Mouse (Mus musculus) forebrain, embryonic 15.5 days (tissue): ENCODE data around the gene Sfta2. TPM values are rescaled to one million over a fixed set of nuclear protein-coding genes. Genes with fewer than 3 reads are reported as not detected.

Source experiments
- ATAC-seq: fragments of 200-750 bp; cut with Nextera tagmentation; replicated peaks from 2 replicates; pipeline ENCODE4 v1.8.0; 2017; ENCODE audit warnings: mild to moderate bottlenecking, moderate TSS enrichment, moderate library complexity
- H3K27ac ChIP-seq: fragments of 300-500 bp; sonication (generic); replicated peaks from 2 replicates; pipeline ENCODE4 v1.5.1; 2015; ENCODE audit warnings: mild to moderate bottlenecking, inconsistent platforms
- H3K27me3 ChIP-seq: fragments of 300-500 bp; sonication (generic); 2 replicates; pipeline ENCODE4 v1.6.1; 2015; ENCODE audit warnings: inconsistent platforms
- H3K36me3 ChIP-seq: fragments of 300-500 bp; sonication (generic); 2 replicates; pipeline ENCODE4 v1.6.1; 2015; ENCODE audit warnings: mild to moderate bottlenecking, inconsistent platforms
- H3K4me1 ChIP-seq: fragments of 300-500 bp; sonication (generic); 2 replicates; pipeline ENCODE4 v1.6.1; 2015; ENCODE audit warnings: inconsistent platforms
- H3K4me2 ChIP-seq: fragments of 300-500 bp; sonication (generic); replicated peaks from 2 replicates; pipeline ENCODE4 v1.6.1; 2015; ENCODE audit warnings: mild to moderate bottlenecking, inconsistent platforms
- H3K4me3 ChIP-seq: fragments of 300-500 bp; sonication (generic); 2 replicates; pipeline ENCODE4 v1.5.1; 2015; ENCODE audit warnings: mild to moderate bottlenecking, inconsistent platforms
- H3K9ac ChIP-seq: fragments of 300-500 bp; sonication (generic); replicated peaks from 2 replicates; pipeline ENCODE4 v1.6.1; 2015; ENCODE audit warnings: mild to moderate bottlenecking, inconsistent platforms
- H3K9me3 ChIP-seq: fragments of 300-500 bp; sonication (generic); 2 replicates; pipeline ENCODE4 v1.6.1; 2016; ENCODE audit warnings: inconsistent platforms
- WGBS: fragments of 180-500 bp; shearing (Covaris S2); methylation state at CpG from one replicate; pipeline ENCODE4 v1.1.7; 2015; ENCODE audit warnings: mixed read lengths; 5-methylcytosine and 5-hydroxymethylcytosine counted together
- polyA plus RNA-seq: library from polyadenylated mRNA; unstranded; fragments of >200 nt; fragmentation: Nextera tagmentation; extraction: Ambion mirVana; gene quantifications from 2 replicates; pipeline ENCODE4 v1.2.1, GENCODE M21; 2015

Gene Sfta2
- polyA plus RNA-seq, 1 experiment from 2014 or later = not detected

DNA sequence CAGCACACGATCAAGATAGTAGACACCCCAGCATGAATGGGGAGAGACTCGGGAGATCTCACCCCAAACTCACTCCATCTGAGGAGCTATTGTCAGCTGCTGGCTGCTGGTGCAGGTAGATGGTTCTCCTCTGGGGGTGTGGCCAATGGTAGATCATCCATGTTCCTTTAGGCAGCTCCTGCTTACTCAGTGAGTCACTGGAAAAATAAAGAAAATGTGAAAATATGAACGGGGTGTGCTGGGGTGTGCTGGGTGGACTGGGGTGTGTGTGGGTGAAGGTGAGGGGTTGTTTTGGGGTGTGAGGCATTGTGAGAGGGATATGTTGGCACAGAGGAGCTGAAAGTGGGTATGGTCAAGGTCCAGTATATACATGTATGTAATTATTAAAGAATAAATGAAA lies 4.0 kb upstream of the Sfta2 start:
- Histone ChIP-seq H3K27me3 (no peaks in the 10 kb centered on the region), H3K9ac (no peak overlapping the region), H3K4me3 (no peak overlapping the region), H3K4me1 (no peaks in the 10 kb centered on the region), H3K27ac (no peak overlapping the region), H3K36me3 (no peaks in the 10 kb centered on the region), H3K4me2 (no peak overlapping the region), H3K9me3 (no peaks in the 10 kb centered on the region)
- ATAC-seq = no peak
- 91% methylated on average over 3 of the region's 3 CpGs for WGBS

DNA sequence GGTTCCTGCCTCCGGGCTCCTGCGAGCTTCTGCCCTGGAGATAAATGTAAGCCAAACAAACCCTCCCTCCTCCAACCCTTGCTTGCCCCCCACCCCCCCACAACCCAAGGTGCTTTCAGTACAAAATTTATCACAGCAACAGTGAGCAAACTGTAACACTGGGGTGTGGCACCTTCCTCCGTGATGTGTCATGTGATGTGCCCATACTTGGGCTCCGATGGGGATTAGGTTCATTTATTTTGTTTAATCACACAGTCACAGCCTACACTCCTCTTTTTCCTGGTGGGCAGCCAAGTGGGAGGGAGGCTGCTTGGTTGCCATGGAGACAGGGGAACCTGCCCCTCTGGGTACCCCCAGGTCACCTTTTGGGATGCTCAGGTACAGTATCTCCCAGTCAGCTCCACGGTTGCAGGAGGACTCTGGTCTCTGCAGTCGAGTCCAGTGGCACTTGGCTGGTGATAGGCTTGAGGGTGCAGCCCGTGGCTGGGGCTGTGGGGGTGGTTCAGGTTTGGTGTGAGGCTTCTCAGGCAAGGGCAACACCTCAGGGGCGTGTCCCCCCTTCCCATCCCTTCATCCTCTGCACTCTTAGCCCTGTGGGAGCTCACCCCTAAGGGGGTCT lies 496 bp downstream of the Sfta2 start:
- no peaks in the 10 kb centered on the region for H3K36me3 ChIP-seq
- H3K27ac ChIP-seq = no peak overlapping the region
- ATAC-seq = no peak
- no peak overlapping the region for H3K4me3 ChIP-seq
- H3K4me2 ChIP-seq = no peak overlapping the region
- no peaks in the 10 kb centered on the region for H3K9me3 ChIP-seq
- H3K9ac ChIP-seq = no peak overlapping the region
- 59% methylated on average over 8 of the region's 8 CpGs for WGBS
- H3K27me3 ChIP-seq = no peaks in the 10 kb centered on the region
- no peaks in the 10 kb centered on the region for H3K4me1 ChIP-seq

DNA sequence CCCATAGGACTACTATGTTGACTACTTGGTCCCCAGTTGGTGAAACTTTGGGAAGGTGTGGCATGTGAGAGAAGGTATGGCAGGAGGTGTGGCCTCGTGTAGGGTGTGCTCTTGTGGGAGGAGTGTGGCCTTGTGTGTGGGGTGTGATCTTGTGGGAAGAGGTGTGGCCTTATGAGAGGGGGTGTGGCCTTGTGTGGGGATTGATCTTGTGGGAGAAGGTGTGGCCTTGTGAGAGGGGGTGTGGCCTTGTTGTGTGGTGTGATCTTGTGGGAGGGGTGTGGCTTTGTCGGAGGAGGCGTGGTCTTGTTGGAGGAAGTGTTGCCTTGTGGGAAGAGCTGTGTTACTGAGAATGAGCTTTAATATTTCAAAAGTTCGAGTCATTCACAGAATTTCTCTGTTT lies 15.8 kb downstream of the Sfta2 start:
- H3K27me3 ChIP-seq = no peaks in the 10 kb centered on the region
- H3K4me2 ChIP-seq = no peak overlapping the region
- H3K36me3 ChIP-seq = no peaks in the 10 kb centered on the region
- no peak for ATAC-seq
- no peaks in the 10 kb centered on the region for H3K9me3 ChIP-seq
- no peak overlapping the region for H3K4me3 ChIP-seq
- WGBS = 86% methylated on average over 4 of the region's 4 CpGs
- no peaks in the 10 kb centered on the region for H3K4me1 ChIP-seq
- H3K9ac ChIP-seq = no peak overlapping the region
- H3K27ac ChIP-seq = no peak overlapping the region

DNA sequence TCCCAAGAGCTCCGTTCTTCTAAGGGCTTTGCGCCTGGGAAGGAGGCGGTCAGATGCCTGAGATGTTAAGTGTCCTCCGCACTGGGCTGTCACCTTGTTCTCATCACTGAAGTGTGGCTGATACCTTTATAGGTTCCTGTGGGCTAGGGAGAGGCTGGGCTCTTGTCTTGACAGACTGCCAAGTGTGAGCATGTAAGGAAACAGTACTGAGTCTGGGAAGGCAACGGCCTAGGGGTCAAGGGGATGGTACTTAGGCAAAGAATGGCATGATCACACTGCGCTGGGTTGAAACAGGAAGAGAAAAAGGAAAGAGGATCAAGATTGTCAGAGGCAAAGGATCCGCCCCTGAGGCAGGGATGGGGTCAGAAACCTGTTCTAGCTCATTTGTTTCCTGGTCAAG lies 25.2 kb downstream of the Sfta2 start, which contains the start of gene Gm9573:
Gm9573 (minus strand) TSS at position 101 of the 400 bp plus-strand sequence.
- no peaks in the 10 kb centered on the region for H3K36me3 ChIP-seq
- no peaks in the 10 kb centered on the region for H3K27me3 ChIP-seq
- WGBS = 91% methylated on average over 7 of the region's 7 CpGs
- no peak within 1 kb of the TSS for H3K4me3 ChIP-seq
- H3K27ac ChIP-seq = no peak within 1 kb of the TSS
- no peak within 1 kb of the TSS for H3K4me2 ChIP-seq
- H3K4me1 ChIP-seq = no peaks in the 10 kb centered on the region
- no peaks in the 10 kb centered on the region for H3K9me3 ChIP-seq
- ATAC-seq = no peak
- no peak within 1 kb of the TSS for H3K9ac ChIP-seq

DNA sequence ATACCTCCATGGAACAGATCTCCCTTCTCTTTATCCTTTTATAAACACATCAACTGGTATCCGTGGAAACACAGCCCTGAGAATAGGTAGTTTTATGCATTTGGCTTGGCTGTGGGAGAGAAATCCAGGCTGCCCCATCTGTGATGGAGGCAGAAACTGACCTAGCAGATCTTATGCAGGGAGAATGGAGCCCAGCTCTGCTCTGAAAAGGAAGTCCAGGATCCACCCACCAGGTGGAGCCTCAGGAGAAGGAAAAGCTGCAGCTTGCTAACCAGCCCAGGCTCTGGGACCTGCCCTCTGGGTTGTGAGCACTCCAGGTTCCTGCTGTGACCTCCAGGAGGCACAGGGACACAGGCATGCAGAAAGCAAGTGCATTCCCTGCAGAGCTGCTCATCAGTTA lies 32.6 kb downstream of the Sfta2 start:
- Histone ChIP-seq H3K9me3 (no peaks in the 10 kb centered on the region), H3K4me1 (peaks cover 3% of the 10 kb centered on the region), H3K4me3 (no peak overlapping the region), H3K4me2 (no peak overlapping the region), H3K27me3 (peaks cover 4% of the 10 kb centered on the region; the same call in 1 of the 2 replicates), H3K9ac (no peak overlapping the region), H3K27ac (no peak overlapping the region), H3K36me3 (no peaks in the 10 kb centered on the region)
- WGBS = 4% methylated on average over 1 of the region's 1 CpGs
- ATAC-seq = no peak; the same call in 1 of the 2 replicates

DNA sequence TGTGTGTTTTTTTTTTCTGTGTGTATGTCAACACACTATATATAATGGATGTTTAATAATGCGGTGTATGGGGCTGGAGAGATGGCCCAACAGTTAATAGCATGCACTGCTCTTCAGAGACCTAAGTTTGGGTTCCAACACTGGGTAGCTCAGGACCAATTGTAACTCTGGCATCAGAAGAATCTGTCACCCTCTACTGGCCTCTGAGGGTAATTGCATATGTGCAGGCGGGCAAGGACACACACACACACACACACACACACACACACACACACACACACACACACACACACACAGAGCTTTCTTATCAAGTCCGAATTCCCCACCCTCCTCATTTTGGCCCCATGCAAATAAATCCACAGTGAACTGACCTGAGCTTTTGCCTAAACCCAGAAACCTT lies 33.9 kb downstream of the Sfta2 start:
- Histone ChIP-seq H3K9ac (no peak overlapping the region), H3K27me3 (peaks cover 4% of the 10 kb centered on the region; the same call in 1 of the 2 replicates), H3K4me1 (peaks cover 3% of the 10 kb centered on the region), H3K36me3 (no peaks in the 10 kb centered on the region), H3K9me3 (no peaks in the 10 kb centered on the region), H3K27ac (no peak overlapping the region), H3K4me3 (no peak overlapping the region; the same call in 1 of the 2 replicates), H3K4me2 (no peak overlapping the region)
- no peak for ATAC-seq
- WGBS = 76% methylated on average over 3 of the region's 3 CpGs

DNA sequence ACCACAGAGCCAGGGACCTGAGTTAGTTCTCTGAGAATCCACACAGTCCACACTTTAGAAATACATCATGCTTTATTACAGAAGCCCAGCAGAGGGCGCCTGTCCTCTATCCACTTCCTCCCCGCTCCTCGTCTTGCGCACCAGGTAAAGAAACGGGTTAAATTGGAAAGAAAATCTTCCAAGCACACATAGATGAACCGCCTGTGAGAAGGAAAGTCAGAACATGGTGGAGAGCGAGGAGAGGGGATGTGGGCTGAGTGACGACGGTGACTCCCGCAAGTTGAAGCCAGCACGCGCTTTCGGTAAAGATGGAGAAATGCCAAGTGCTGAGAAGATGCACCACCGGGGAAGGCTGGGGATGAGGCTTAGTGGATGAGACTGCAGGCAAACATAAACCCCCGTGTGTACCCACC lies 34.4 kb downstream of the Sfta2 start:
- H3K27ac ChIP-seq = no peak overlapping the region
- H3K36me3 ChIP-seq = no peaks in the 10 kb centered on the region
- peak; percentile 78 for ATAC-seq
- peak overlapping the region; percentile 74 for H3K4me2 ChIP-seq
- H3K4me3 ChIP-seq = peak overlapping the region; percentile 45
- H3K4me1 ChIP-seq = peaks cover 3% of the 10 kb centered on the region
- peaks cover 4% of the 10 kb centered on the region; the same call in 1 of the 2 replicates for H3K27me3 ChIP-seq
- peak overlapping the region; percentile 34; the same call in 1 of the 2 replicates for H3K9ac ChIP-seq
- WGBS = 0% methylated on average over 15 of the region's 15 CpGs
- H3K9me3 ChIP-seq = no peaks in the 10 kb centered on the region

DNA sequence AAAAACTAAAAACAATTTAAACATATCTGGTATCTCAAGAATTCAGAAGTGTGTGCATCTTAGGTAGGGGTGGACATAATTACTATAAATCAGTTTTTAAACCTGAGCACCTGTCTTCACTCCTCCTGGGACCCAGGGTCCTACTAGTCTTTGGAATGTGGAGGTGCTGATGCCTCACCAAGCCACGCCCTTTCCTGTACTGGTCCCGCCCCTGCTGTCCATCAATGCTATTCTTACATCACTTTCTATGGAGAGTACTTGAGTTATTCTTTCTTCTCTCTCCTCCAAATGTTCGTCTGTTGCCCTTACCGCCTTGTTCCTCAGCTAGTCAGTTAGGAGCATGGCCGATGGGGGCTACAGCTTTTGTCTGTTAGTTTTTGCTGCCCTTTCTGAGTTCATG lies 35.0 kb downstream of the Sfta2 start:
- H3K4me2 ChIP-seq = no peak overlapping the region
- H3K27me3 ChIP-seq = peaks cover 4% of the 10 kb centered on the region; the same call in 1 of the 2 replicates
- no peak overlapping the region for H3K4me3 ChIP-seq
- 38% methylated on average over 5 of the region's 5 CpGs for WGBS
- H3K9ac ChIP-seq = no peak overlapping the region
- no peaks in the 10 kb centered on the region for H3K36me3 ChIP-seq
- H3K4me1 ChIP-seq = peaks cover 3% of the 10 kb centered on the region
- H3K27ac ChIP-seq = no peak overlapping the region
- no peaks in the 10 kb centered on the region for H3K9me3 ChIP-seq
- ATAC-seq = no peak

DNA sequence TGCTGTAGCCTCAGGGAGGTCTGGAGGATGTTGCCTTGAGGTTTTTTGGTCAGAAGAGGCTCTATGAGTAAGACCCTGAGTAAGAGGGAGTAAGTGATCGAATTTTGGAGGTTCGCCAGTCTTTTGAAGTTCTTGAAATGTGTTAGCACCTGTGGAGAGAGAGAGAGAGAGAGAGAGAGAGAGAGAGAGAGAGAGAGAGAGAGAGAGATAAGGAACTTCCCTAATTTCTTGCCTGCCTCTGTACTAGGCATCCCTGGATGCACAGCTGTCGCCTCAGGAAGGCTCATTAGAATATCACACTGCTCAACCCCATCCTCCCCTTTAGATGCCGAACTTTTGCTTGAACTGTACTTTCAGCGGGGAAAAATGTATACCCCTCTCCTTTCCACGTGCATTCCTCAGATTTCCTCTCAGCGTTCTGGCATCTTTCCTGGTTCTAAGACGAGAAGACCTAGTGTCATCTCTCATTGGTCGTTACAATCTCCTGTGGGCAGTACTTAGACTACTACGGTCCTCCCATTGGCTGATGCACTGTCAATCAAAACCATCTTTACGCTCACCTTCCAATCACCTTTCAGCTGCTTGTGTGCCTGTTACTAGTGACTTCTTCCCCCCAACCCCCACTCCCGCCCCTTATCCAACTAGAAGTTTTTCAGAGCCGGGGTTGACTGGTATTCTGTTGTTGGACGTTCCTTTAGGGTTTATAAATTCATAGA lies 37.3 kb downstream of the Sfta2 start:
- Histone ChIP-seq H3K9ac (no peak overlapping the region), H3K27ac (no peak overlapping the region), H3K27me3 (peaks cover 4% of the 10 kb centered on the region; the same call in 1 of the 2 replicates), H3K4me2 (0 out of 2 replicates have a peak overlapping the region, but pooled peaks have one; percentile 16), H3K4me1 (peaks cover 3% of the 10 kb centered on the region), H3K4me3 (no peak overlapping the region), H3K36me3 (no peaks in the 10 kb centered on the region), H3K9me3 (no peaks in the 10 kb centered on the region)
- peak; percentile 68; the same call in 1 of the 2 replicates for ATAC-seq
- 33% methylated on average over 14 of the region's 14 CpGs for WGBS

DNA sequence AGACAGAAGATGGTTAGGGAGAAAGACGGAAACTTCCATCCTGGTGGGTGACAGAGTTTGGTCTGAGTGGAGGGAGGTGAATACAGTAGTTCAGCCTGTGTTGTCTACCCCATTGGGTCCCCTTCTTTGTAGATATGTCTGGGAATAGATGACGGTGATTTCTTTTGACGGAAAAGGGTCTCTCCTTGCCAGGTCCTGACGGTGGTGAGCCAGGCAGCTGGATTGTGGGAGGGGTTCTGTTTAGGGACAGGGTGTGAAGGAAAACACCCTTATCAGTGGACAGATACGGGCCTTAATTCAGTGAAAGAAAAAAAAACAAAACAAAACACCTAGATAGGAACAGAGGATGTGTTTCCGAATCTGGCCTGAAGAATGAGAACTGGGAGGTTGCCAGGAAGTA lies 38.0 kb downstream of the Sfta2 start:
- Histone ChIP-seq H3K27me3 (peaks cover 4% of the 10 kb centered on the region; the same call in 1 of the 2 replicates), H3K4me1 (peaks cover 3% of the 10 kb centered on the region), H3K9me3 (no peaks in the 10 kb centered on the region), H3K4me3 (no peak overlapping the region), H3K4me2 (no peak overlapping the region), H3K27ac (no peak overlapping the region), H3K36me3 (no peaks in the 10 kb centered on the region), H3K9ac (no peak overlapping the region)
- no peak for ATAC-seq
- 89% methylated on average over 6 of the region's 6 CpGs for WGBS

DNA sequence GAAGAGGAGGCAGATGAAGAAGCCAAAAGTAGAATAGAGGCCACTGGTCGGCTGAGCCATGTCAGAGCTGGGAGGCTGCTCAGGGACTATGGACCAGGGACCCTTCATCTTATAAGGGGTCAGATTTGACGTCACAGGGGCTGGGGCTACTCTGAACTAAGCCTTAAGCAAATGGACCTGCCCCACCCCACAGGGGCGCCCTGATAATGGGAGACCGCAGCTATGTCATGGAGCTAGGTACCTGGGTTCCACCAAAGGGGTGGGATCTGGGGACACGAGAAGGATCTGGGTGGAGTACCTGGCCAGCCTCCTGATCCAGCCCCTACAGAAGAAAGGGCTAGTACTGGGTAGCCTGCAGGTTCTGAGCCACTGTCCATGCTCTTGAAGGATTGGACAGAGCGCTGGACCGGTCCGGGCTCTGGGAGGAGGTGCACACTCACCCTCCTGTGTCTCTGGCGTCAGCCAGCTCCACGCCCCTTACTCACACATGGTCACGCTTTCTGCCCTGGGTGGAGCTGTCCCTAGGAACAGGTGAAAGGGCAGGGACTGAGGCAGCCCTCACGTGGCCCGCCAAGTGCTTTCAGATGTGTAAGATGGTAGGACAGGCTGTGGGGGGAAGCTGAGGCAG lies 42.4 kb downstream of the Sfta2 start, which contains the start of gene Mucl3:
Mucl3 (minus strand) TSS at position 87 of the 628 bp plus-strand sequence.
- no peak within 1 kb of the TSS for H3K9ac ChIP-seq
- no peaks in the 10 kb centered on the region for H3K9me3 ChIP-seq
- no peaks in the 10 kb centered on the region; the same call in 1 of the 2 replicates for H3K27me3 ChIP-seq
- no peak within 1 kb of the TSS for H3K4me3 ChIP-seq
- H3K27ac ChIP-seq = no peak within 1 kb of the TSS
- no peaks in the 10 kb centered on the region for H3K36me3 ChIP-seq
- no peak for ATAC-seq
- no peak within 1 kb of the TSS for H3K4me2 ChIP-seq
- H3K4me1 ChIP-seq = no peaks in the 10 kb centered on the region
- 74% methylated on average over 13 of the region's 13 CpGs for WGBS

DNA sequence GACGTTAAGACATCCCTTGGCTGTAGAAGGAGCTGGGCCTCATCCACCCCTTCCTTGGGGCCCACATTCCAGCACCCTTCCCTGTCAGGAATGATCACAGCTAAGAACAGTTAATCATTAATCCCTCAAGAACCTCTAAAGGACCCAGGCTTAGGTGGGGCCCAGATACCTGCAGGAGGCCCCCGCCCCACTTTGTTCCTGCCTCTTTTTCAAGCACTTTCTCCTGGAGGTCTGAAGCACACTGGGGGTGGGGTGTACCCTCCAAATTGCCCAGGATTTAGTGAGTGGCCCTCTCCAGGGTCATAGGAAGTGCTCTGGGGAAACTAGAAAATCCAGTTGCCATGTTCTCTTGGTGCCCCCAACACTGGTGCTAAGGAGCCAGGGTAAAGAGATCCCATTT lies 48.1 kb downstream of the Sfta2 start:
- H3K4me2 ChIP-seq = no peak overlapping the region
- no peak overlapping the region for H3K9ac ChIP-seq
- no peaks in the 10 kb centered on the region for H3K36me3 ChIP-seq
- H3K4me3 ChIP-seq = no peak overlapping the region
- H3K27me3 ChIP-seq = no peaks in the 10 kb centered on the region; the same call in 1 of the 2 replicates
- ATAC-seq = no peak
- no peaks in the 10 kb centered on the region for H3K4me1 ChIP-seq
- H3K9me3 ChIP-seq = no peaks in the 10 kb centered on the region
- WGBS = 73% methylated on average over 2 of the region's 2 CpGs
- no peak overlapping the region for H3K27ac ChIP-seq
